Mouse (Mus musculus): ENCODE data around the gene Nol12.

Gene Nol12

GRCm38 (mm10) chr15:78934784-78935320 is at the start of gene Nol12:
Gene Nol12, plus strand, starts transcription at chr15:78934933.
- DNase-seq (ENCODE audit: low spot score): peak; percentile 83

GRCm38 (mm10) chr15:78889401-78889853 is 45.3 kb upstream of the Nol12 start:
- DNase-seq (ENCODE audit: low spot score): no peak

- no peak for DNase-seq (ENCODE audit: low spot score)
Observed at GRCm38 (mm10) chr15:78892440-78892839, 42.3 kb upstream of the Nol12 start.

GRCm38 (mm10) chr15:78894726-78895125 is 40.0 kb upstream of the Nol12 start:
- DNase-seq (ENCODE audit: low spot score): no peak

- no peak for DNase-seq (ENCODE audit: low spot score)
Observed at GRCm38 (mm10) chr15:78895741-78896140, 39.0 kb upstream of the Nol12 start.

- no peak for DNase-seq (ENCODE audit: low spot score)
Observed at GRCm38 (mm10) chr15:78896149-78896548, 38.6 kb upstream of the Nol12 start.

GRCm38 (mm10) chr15:78897488-78897887 is 37.2 kb upstream of the Nol12 start:
- DNase-seq (ENCODE audit: low spot score): no peak

- no peak for DNase-seq (ENCODE audit: low spot score)
Observed at GRCm38 (mm10) chr15:78898507-78899001, 36.2 kb upstream of the Nol12 start.

GRCm38 (mm10) chr15:78899409-78899739 is 35.4 kb upstream of the Nol12 start, which contains the start of gene Gm49510:
Gene Gm49510, plus strand, starts transcription at chr15:78899667.
- no peak for DNase-seq (ENCODE audit: low spot score)

GRCm38 (mm10) chr15:78899740-78900584 is 34.8 kb upstream of the Nol12 start, which contains the start of gene Sh3bp1:
Gene Sh3bp1, plus strand, starts transcription at chr15:78899768.
- no peak for DNase-seq (ENCODE audit: low spot score)

GRCm38 (mm10) chr15:78900585-78901421 is 33.9 kb upstream of the Nol12 start:
- no peak for DNase-seq (ENCODE audit: low spot score)

- DNase-seq (ENCODE audit: low spot score): no peak
Observed at GRCm38 (mm10) chr15:78901422-78901789, 33.3 kb upstream of the Nol12 start.

- DNase-seq (ENCODE audit: low spot score): peak; percentile 85
Observed at GRCm38 (mm10) chr15:78903243-78903642, 31.5 kb upstream of the Nol12 start.

- no peak for DNase-seq (ENCODE audit: low spot score)
Observed at GRCm38 (mm10) chr15:78908399-78908798, 26.3 kb upstream of the Nol12 start.

- DNase-seq (ENCODE audit: low spot score): no peak
Observed at GRCm38 (mm10) chr15:78908982-78909381, 25.8 kb upstream of the Nol12 start.

GRCm38 (mm10) chr15:78912040-78912439 is 22.7 kb upstream of the Nol12 start:
- no peak for DNase-seq (ENCODE audit: low spot score)

GRCm38 (mm10) chr15:78913632-78914090 is 21.1 kb upstream of the Nol12 start, which contains the start of gene Pdxp:
Gene Pdxp, plus strand, starts transcription at chr15:78913919.
- peak; percentile 83 for DNase-seq (ENCODE audit: low spot score)

GRCm38 (mm10) chr15:78914091-78914822 is 20.5 kb upstream of the Nol12 start:
- no peak for DNase-seq (ENCODE audit: low spot score)

- DNase-seq (ENCODE audit: low spot score): no peak
Observed at GRCm38 (mm10) chr15:78914823-78915659, 19.7 kb upstream of the Nol12 start.

GRCm38 (mm10) chr15:78915660-78916017 is 19.1 kb upstream of the Nol12 start:
- no peak for DNase-seq (ENCODE audit: low spot score)
